Mouse (Mus musculus) spleen, adult 18-20 months (tissue): ENCODE measurements around the gene Casc4.
A peak's percentile ranks its signal among the peaks of the same experiment; 100 is the strongest.

ENCODE experiments used
- DNase-seq, 2 experiments: peaks; one replicate each; pipeline ENCODE4 v3.0.0; 2022; ENCODE audit warnings: mixed read lengths in 2 of 2

Gene Casc4

DNA sequence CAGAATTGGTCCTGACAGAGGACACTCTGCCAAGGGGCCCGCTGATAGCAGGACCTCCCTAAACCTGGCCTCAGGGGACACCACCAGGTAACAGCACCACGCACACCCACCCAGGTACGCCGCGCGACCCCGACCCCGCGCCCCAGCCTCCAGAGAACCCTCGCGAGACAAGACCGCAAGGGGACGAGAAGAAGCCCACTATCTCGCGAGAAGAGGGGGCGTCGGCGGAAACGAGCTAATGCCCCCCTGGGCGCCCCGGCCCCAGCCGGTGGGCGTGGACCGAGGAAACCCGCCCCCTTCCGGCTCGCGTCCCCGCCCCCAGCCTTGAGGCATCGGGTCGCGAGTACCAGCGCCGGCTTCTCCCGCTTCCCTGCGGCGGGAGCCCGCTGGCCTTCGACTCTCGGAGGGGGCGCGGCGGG lies at the start of gene Casc4:
TSS of gene Casc4 (plus strand) at position 339 of the 419 bp plus-strand sequence.
- DNase-seq, result peak; percentile 76 to 86

GRCm38 (mm10) chr2:121821787-121822186 lies 45.0 kb upstream of the Casc4 start:
- no peak for DNase-seq

DNA sequence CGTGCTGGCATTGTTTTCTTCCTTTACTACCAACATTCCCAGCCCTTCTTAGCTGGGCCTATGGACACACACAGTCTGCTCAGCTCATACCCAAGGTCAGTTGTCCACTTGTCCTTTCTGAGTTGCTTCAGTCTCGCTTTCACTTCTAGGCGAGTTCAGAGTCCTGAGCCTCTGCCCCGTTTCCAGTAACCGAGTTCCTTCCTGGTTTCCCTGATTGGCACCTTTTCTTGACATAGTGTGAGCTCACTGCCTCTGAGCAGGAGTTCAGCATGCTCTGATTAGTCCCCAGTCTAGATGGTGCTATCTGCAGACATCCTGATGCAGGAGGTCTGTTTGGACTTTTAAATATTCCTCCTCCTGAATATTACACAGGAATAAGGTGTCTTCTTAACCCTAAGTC lies 42.1 kb upstream of the Casc4 start:
- no peak for DNase-seq

DNA sequence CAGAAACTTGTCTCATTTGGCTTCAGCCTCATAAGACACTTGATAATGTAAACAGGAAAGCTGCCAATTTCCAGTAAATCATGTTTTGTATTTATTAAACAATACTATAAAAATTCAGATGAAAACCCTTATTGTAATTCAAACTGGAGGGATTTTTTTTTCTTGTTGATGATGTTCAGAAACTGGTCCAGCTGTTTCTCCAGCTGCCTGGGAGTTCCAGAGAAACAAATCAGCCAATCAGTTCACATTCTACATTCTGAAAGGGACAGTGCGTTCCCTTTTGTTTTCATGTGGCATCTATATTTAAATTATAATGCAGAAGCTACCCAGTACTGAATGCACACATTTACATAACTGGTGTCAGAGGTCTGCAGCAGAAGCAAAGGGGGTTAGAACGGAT lies 40.6 kb upstream of the Casc4 start:
- DNase-seq, result no peak

GRCm38 (mm10) chr2:121828411-121828810 lies 38.4 kb upstream of the Casc4 start:
- no peak for DNase-seq

DNA sequence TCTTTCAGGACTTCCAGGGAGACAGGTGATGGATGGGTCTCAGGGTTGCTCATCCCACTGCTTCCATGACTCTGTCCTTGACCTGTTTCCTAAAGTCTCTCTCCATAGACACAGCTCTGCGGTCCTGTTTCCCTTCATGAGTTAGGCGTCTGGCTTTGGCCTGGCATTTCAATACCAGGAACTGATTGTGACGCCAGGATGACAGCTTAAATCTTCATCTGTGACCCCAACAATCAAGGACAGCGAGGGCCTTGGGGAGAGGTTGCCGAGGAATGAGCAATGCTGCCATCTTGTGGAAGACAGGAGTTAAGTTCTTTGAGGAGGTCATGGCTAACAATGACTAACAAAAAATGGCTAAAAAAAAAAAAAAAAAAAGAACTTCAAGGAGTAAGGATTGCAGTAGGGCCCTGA lies 34.3 kb upstream of the Casc4 start:
- peak in 1 of 2 experiments; percentile 13 for DNase-seq

DNA sequence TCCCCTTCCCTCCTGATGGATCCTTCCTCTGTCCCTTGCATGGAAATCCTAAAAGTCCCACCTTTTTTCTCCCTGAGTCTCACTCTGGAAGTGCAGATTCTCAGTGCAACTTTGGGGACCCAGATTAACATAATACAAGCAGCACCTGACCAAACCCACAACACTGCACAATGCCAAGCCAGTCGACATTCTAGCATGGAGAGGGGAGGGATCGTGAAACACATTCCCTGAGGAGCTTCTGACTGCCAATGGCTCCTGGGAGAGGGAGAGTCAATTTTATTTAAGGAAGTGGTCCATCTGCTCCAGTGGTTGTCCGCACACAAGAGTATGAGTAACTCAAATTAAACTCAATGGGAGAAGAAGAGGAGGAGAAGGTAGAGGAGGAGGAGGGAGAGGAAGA lies 31.8 kb upstream of the Casc4 start:
- no peak for DNase-seq

DNA sequence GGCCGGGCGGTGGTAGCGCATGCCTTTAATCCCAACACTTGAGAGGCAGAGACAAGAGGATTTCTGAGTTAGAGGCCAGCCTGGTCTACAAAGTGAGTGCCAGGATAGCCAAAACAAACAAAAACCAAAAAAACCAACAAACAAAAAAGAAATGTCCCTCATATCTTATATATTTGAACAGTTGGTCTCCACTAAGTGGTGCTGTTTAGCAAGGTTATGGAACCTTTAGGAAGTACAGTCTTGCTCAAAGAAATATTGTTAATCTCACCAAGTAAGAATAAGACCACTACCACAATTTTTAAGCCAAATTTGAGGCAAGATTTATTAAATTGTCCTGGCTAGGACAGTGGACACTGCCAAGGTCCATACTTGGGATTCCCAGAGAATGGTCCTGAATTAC lies 25.3 kb upstream of the Casc4 start:
- DNase-seq, result no peak

GRCm38 (mm10) chr2:121842249-121842648 lies 24.5 kb upstream of the Casc4 start:
- DNase-seq, result no peak

GRCm38 (mm10) chr2:121846050-121846449 lies 20.7 kb upstream of the Casc4 start:
- no peak for DNase-seq

GRCm38 (mm10) chr2:121852045-121852444 lies 14.7 kb upstream of the Casc4 start:
- DNase-seq, result no peak

- DNase-seq, result no peak
Measured at GRCm38 (mm10) chr2:121853974-121854373, 12.8 kb upstream of the Casc4 start.

DNA sequence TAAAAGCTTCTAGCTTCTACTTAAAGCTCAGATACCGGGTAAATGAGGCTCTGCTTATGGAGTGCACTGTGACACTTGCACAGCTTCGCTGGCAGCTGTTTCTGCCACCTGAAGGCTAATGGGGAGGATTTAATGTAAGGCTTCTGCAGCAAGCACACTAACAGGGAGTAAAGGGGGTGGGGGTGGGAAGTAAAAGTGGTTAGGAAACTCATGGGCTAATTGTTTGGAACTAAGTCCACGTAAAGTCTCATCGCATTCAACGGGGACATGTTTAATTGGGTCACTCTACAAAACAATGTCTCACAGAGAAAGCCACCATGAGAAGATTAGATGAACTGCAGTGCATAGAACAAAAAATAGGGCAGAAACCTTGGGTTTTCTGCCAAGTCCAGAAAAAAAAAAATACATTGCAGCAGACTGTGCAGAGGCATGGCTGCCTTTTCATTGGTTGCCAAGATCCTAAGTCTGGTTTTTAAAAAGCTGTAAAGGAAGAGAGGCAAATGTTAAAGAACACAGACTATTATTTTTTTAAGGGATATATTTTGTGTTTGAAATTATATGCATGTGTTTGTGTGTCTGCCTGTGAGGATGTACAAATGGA lies 7.3 kb upstream of the Casc4 start:
- no peak for DNase-seq

DNA sequence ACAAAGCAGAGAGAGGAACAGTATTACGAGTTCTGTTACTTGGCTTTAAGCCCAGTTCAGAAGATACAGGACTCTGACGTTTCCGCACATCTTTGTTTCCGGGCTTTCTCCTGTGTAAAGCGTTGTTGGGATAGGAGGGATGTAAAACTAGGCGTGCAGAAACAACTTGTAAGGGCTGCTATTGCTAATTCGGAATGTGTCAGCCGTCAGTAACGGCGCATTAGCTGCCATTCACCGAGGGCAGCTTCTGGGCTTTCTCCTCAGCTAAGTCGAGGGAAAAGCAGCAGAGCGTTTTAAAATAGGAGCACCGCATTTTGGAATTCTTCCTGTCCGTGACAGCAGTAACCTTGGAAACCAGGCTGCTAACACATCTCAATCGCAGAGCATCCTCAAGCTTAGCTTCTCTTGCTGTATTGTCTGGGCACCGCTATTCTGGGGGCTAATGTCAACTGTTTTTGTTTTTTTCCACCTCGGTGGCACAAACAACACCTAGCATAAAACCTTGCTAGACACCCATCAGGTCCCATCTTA lies 634 bp upstream of the Casc4 start:
- DNase-seq, result peak in 1 of 2 experiments; percentile 6

DNA sequence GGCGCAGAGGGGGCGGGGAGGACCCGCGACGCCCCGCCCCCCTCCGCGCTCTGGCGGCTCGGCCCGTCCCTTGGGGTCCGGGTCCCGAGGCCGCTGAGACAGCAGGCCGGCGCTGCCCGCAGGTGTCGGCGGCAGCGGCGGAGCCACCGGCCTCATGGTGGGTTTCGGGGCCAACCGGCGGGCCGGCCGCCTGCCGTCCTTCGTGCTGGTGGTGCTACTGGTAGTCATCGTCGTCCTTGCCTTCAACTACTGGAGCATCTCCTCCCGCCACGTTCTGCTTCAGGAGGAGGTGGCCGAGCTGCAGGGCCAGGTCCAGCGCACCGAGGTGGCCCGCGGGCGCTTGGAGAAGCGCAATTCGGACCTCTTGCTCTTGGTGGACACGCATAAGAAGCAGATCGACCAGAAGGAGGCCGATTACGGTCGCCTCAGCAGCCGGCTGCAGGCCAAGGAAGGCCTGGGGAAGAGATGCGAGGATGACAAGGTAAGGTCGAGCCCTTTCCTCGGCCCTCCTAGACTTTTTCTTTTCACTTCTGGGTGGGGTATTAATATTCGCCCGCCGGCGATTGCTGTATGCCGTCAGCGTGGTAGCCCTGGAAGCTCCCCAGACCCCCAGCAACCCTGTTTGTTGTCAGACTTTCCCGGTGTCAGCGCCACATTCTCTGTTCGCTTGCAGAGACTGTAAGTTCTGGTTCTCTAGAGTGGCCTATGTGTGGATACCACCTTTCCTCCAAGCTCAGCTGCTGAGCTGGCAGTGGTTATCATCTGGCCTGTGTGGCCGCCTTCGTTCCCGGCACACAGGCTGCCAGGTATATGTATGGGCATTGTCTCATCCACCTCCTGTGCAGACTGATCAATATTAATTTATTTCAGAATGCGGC lies 520 bp downstream of the Casc4 start:
- no peak for DNase-seq

DNA sequence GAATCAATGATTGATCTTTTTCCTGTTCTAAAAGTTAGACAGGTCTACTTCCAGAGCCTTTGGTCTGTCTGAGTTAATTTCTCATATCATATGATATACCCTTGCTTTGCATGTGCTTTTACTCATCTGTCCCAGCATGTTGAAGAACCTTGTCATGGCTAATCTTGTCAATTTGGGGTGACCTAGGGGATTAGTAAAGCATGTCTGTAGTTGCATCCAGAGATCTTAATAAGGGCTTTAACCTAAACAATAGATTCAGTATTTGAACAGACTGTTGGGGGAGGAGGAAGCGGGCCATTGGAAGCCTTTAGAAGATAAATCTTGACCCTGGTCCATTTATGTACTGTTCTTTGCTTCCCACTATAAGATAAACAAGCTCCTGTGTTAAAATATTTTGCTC lies 12.7 kb downstream of the Casc4 start:
- DNase-seq, result no peak

- no peak for DNase-seq
Measured at GRCm38 (mm10) chr2:121885509-121886106, 18.8 kb downstream of the Casc4 start.

- no peak for DNase-seq
Measured at GRCm38 (mm10) chr2:121886406-121886805, 19.6 kb downstream of the Casc4 start.

DNA sequence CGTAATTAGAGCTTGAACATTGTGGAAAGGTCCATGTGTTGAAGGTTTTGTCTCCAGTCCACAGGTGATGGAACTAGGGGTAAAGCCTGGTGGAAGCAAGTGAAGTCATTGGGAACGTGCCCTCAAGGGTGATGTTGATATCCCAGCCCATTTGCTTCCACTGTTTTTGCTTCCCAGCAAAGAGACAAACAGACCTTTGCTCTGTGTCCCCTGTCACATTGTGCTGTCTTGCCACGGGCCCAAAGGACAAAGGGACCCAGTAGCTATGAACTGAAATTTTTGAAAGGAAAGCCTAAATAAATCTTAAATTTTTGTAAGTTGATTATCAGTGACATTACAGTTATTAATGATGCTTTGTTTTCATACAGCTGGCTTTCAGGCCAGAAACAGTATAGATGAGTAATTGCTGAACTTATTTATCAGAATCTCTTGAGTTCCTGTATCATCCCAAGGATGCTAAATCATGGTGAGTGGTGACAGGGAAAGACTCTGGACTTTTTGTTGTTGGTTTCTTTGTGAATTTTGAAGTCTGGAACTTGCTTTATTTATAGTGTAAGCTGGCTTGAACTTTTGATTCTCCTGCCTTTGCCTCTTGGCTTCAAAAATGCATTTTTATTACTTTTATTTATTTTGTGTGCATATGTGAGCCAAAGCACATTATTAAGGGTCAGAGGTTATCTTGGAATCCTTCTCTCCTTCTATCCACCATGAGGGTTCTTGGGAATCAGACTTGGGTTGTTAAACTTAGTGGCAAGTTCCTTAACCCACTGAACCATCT lies 22.1 kb downstream of the Casc4 start:
- DNase-seq, result no peak

DNA sequence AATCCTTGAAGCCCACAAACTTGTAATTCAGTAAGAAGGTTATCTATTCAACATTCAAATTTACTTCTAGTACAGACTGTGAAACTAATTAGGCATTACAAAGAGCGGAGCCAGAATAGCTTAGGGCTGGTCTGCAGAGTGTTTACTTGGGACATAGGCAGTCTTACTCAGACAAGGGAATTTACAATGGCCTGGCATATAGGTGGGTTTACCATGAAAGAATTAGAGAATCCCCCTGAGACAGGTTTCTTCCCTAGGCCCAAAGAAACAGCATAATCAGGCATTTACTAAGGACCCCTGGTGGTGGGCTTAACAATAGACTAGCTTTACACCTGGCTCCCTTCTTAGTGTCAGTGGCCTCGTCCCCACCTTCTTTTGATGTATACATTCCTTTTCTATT lies 28.5 kb downstream of the Casc4 start:
- no peak for DNase-seq

DNA sequence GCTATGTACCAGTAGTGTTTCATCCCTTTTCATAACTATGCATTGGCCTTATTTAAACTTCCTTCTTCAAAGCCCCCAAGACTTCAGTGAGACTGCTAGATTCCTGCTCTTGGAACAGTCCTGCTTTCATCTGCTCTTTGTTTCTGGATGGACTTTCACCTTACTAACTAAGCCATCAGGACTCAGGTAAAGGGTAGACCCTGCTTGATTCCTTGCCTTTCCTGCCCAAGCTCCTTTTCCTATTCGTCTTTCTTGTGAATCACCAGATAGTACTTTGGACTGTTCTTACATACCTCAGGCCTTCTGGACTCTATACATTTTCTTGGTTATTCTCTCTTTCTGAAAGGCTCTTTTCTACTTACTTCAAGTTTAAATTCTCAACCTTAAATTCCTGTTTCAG lies 30.1 kb downstream of the Casc4 start:
- no peak for DNase-seq

DNA sequence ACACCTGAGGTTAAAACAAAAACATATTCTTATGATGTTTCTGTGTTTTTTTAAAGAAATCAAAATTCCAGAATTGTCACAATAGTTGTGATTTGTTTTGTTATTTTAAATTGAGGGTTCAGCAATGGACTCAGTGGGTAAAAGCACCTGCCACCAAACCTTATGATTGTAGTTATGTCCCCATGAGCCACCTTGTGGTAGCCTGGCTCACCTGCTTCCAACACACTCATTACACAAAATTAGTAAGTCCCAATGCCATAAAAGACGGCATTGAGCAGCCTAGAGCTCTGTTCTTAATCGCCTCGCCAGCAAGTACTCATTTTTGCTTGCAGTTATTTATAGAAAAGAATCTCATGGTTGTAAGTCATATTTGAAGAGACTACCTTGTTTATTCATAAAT lies 43.2 kb downstream of the Casc4 start:
- DNase-seq, result no peak
